Mouse (Mus musculus) liver, postnatal 0 days (tissue): ENCODE data around the gene Myo9a.

ENCODE experiments used
- CTCF ChIP-seq: sonication (generic); IDR thresholded peaks from 2 replicates; pipeline ENCODE4 v1.5.1; 2016; ENCODE audit warnings: antibody characterized with exemption, low read depth
- EP300 ChIP-seq: IDR thresholded peaks from 2 replicates; pipeline ENCODE4 v1.6.1; 2016; ENCODE audit warnings: antibody characterized with exemption, low read depth, mild to moderate bottlenecking

DNA sequence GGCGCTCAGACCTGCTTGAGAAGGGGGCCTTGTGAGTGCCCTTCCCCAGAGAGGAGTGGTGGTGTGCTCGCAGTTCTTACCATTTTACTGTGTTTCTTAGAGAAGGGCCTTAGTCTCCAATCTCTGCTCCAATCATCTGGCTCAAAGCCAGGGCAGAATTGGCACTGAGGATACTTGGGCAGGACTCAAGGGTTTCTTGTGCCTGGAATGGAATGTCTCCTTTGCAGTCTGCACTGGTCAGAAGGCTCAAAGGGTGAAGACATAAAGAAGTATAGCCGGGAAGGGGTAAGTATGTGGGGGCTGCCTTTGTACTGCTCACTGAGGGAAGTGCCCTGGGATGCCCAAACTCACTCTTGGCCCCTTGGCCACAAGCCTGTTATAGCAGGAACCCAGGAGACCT is 41.5 kb upstream of the Myo9a start:
- TF ChIP-seq CTCF = no peak
- TF ChIP-seq EP300 = no peak
